Mouse (Mus musculus) CH12.LX (cell line): ENCODE results near the gene Prkce. TPM values are rescaled to one million over a fixed set of nuclear protein-coding genes. Genes with fewer than 3 reads are reported as not detected.

Source experiments
- DNase-seq: peaks from one replicate; pipeline ENCODE4 v3.0.0-alpha.2; 2013; ENCODE audit errors: extremely low read depth
- H3K27ac ChIP-seq: 2 replicates; pipeline ENCODE4 v1.5.1; 2012; ENCODE audit warnings: low read depth, mild to moderate bottlenecking, control low read depth, moderate library complexity; ENCODE audit not compliant: insufficient read depth
- H3K27me3 ChIP-seq: replicated peaks from 2 replicates; pipeline ENCODE3; 2012; ENCODE audit warnings: inconsistent platforms
- H3K36me3 ChIP-seq, 2 experiments: replicated peaks in 1 of 2; 2 replicates each; pipeline versions ENCODE3 to v1.6.1; 2012; ENCODE audit warnings: inconsistent platforms in 1 of 2, low read length in 1 of 2, mild to moderate bottlenecking in 1 of 2, mixed read lengths in 1 of 2, moderate library complexity in 1 of 2; ENCODE audit not compliant: control insufficient read depth in 1 of 2, insufficient read depth in 1 of 2
- H3K4me1 ChIP-seq, 2 experiments: 2 replicates each; pipeline ENCODE4 v1.6.1; 2012; ENCODE audit warnings: inconsistent platforms in 1 of 2, moderate library complexity in 1 of 2; ENCODE audit not compliant: insufficient read depth in 2 of 2, control insufficient read depth in 1 of 2
- H3K4me2 ChIP-seq: 2 replicates; pipeline ENCODE4 v1.6.1; 2012; ENCODE audit warnings: low read depth, mild to moderate bottlenecking, control low read depth; ENCODE audit not compliant: poor library complexity, insufficient read depth, severe bottlenecking
- H3K4me3 ChIP-seq, 3 experiments: fragments of 150-350 bp in 1 of 3; sonication (generic) in 1 of 3; replicated peaks in 1 of 3; 2 replicates each; pipeline versions ENCODE3 to v1.5.1; 2011 to 2012; ENCODE audit warnings: low read depth in 2 of 3, low read length in 2 of 3, mild to moderate bottlenecking in 2 of 3, moderate library complexity in 2 of 3, control low read depth in 1 of 3, improper control_type of control experiment in 1 of 3, inconsistent platforms in 1 of 3, mixed read lengths in 1 of 3; ENCODE audit not compliant: poor library complexity in 1 of 3
- H3K79me2 ChIP-seq: replicated peaks from 2 replicates; pipeline ENCODE4 v1.6.1; 2012; ENCODE audit warnings: mild to moderate bottlenecking, moderate library complexity; ENCODE audit not compliant: control insufficient read depth, poor library complexity, insufficient read depth, severe bottlenecking; ENCODE audit errors: extremely low read depth
- H3K9ac ChIP-seq: 2 replicates; pipeline ENCODE4 v1.6.1; 2012; ENCODE audit warnings: low read depth, mild to moderate bottlenecking, control low read depth, moderate library complexity; ENCODE audit not compliant: insufficient read depth
- H3K9me3 ChIP-seq: replicated peaks from 2 replicates; pipeline ENCODE3; 2012; ENCODE audit warnings: low read length, inconsistent platforms, mixed read lengths
- CHD1 ChIP-seq: IDR thresholded peaks from 2 replicates; pipeline ENCODE4 v1.6.1; 2012; ENCODE audit warnings: low read depth, low read length, improper control_type of control experiment, inconsistent platforms
- CTCF ChIP-seq, 2 experiments: IDR thresholded peaks in 1 of 2; conservative IDR thresholded peaks in 1 of 2; 2 replicates each; pipeline ENCODE4 v1.5.1; 2011 to 2012; ENCODE audit warnings: low read depth in 2 of 2, low read length in 2 of 2, improper control_type of control experiment in 1 of 2, inconsistent platforms in 1 of 2, mild to moderate bottlenecking in 1 of 2, moderate library complexity in 1 of 2
- E2F4 ChIP-seq: IDR thresholded peaks from 2 replicates; pipeline ENCODE4 v1.6.1; 2011; ENCODE audit warnings: low read depth, low read length, improper control_type of control experiment; ENCODE audit not compliant: insufficient replicate concordance
- ELF1 ChIP-seq: IDR thresholded peaks from 2 replicates; pipeline ENCODE4 v1.6.1; 2014; ENCODE audit warnings: low read depth, mild to moderate bottlenecking, inconsistent platforms, low read length, improper control_type of control experiment
- EP300 ChIP-seq: IDR thresholded peaks from 2 replicates; pipeline ENCODE4 v1.6.1; 2011; ENCODE audit warnings: low read length, improper control_type of control experiment
- JUN ChIP-seq: IDR thresholded peaks from 2 replicates; pipeline ENCODE4 v1.6.1; 2011; ENCODE audit warnings: low read depth, mild to moderate bottlenecking, low read length, improper control_type of control experiment, moderate library complexity; ENCODE audit not compliant: insufficient read depth
- KAT2A ChIP-seq: IDR thresholded peaks from 2 replicates; pipeline ENCODE4 v1.6.1; 2012; ENCODE audit warnings: low read length, improper control_type of control experiment, inconsistent platforms; ENCODE audit not compliant: insufficient replicate concordance
- MAFK ChIP-seq: IDR thresholded peaks from 2 replicates; pipeline ENCODE4 v1.6.1; 2011; ENCODE audit warnings: low read length, improper control_type of control experiment; ENCODE audit not compliant: insufficient replicate concordance
- MAX ChIP-seq: IDR thresholded peaks from 2 replicates; pipeline ENCODE4 v1.6.1; 2011; ENCODE audit warnings: low read length, improper control_type of control experiment
- MAZ ChIP-seq: IDR thresholded peaks from 2 replicates; pipeline ENCODE4 v1.6.1; 2012; ENCODE audit warnings: low read depth, mild to moderate bottlenecking, inconsistent platforms, low read length, improper control_type of control experiment, moderate library complexity
- MEF2A ChIP-seq: IDR thresholded peaks from 2 replicates; pipeline ENCODE4 v1.6.1; 2014; ENCODE audit warnings: low read depth, mild to moderate bottlenecking, inconsistent platforms, low read length, improper control_type of control experiment, borderline replicate concordance
- MYC ChIP-seq: IDR thresholded peaks from 2 replicates; pipeline ENCODE4 v1.6.1; 2011; ENCODE audit warnings: low read depth, mild to moderate bottlenecking, improper control_type of control experiment, low read length
- PAX5 ChIP-seq: IDR thresholded peaks from 2 replicates; pipeline ENCODE4 v1.6.1; 2012; ENCODE audit warnings: low read length, inconsistent platforms, mixed read lengths
- TBP ChIP-seq: conservative IDR thresholded peaks from 2 replicates; pipeline ENCODE4 v1.6.1; 2011; ENCODE audit warnings: low read depth, low read length, improper control_type of control experiment
- TCF12 ChIP-seq: IDR thresholded peaks from 2 replicates; pipeline ENCODE4 v1.6.1; 2014; ENCODE audit warnings: low read depth, mild to moderate bottlenecking, inconsistent platforms, low read length, improper control_type of control experiment
- UBTF ChIP-seq: IDR thresholded peaks from 2 replicates; pipeline ENCODE4 v1.6.1; 2012; ENCODE audit warnings: low read depth, mild to moderate bottlenecking, inconsistent platforms, low read length, improper control_type of control experiment, moderate library complexity
- USF1 ChIP-seq: IDR thresholded peaks from 2 replicates; pipeline ENCODE4 v1.6.1; 2014; ENCODE audit warnings: low read depth, mild to moderate bottlenecking, inconsistent platforms, low read length, improper control_type of control experiment
- USF2 ChIP-seq: conservative IDR thresholded peaks from 2 replicates; pipeline ENCODE4 v1.6.1; 2011; ENCODE audit warnings: low read depth, low read length, improper control_type of control experiment
- ZKSCAN1 ChIP-seq: IDR thresholded peaks from 2 replicates; pipeline ENCODE4 v1.6.1; 2012; ENCODE audit warnings: low read depth, inconsistent platforms, low read length, improper control_type of control experiment, borderline replicate concordance
- ZNF384 ChIP-seq: IDR thresholded peaks from 2 replicates; pipeline ENCODE4 v1.6.1; 2012; ENCODE audit warnings: low read depth, low read length, improper control_type of control experiment, inconsistent platforms
- dilution Hi-C: fragments of 300-500 bp; cut with MboI; formaldehyde crosslinking; loops from 2 replicates; pipeline ENCODE4 v1.14.3; 2020; ENCODE audit warnings: low sequenced_read_pairs; ENCODE audit not compliant: extremely low pct_unique_long_range_greater_than_20kb, extremely low pct_ligation_motif_present
- in situ Hi-C: fragments of 300-500 bp; cut with MboI; formaldehyde crosslinking; loops from 3 replicates; pipeline ENCODE4 v1.14.3; 2019; ENCODE audit warnings: low sequenced_read_pairs, low pct_ligation_motif_present, low pct_unique_long_range_greater_than_20kb, mixed read lengths
- polyA plus RNA-seq: library from polyadenylated mRNA; unstranded; fragments of >175 nt; gene quantifications from 2 replicates; pipeline ENCODE4 v1.2.1, GENCODE M21; 2012; ENCODE audit warnings: low read depth; ENCODE audit not compliant: insufficient read length
- total RNA-seq, 2 experiments: library from RNA; depleted of rRNA; stranded (reverse); fragments of 300-350 nt in 1 of 2; fragments of >200 nt in 1 of 2; gene quantifications; 2 replicates each; pipeline ENCODE4 v1.2.3; 2012 to 2014

Prkce gene
- total and polyA plus RNA-seq, 3 experiments, result 4.1 to 13.2 (median 11.4) TPM

DNA sequence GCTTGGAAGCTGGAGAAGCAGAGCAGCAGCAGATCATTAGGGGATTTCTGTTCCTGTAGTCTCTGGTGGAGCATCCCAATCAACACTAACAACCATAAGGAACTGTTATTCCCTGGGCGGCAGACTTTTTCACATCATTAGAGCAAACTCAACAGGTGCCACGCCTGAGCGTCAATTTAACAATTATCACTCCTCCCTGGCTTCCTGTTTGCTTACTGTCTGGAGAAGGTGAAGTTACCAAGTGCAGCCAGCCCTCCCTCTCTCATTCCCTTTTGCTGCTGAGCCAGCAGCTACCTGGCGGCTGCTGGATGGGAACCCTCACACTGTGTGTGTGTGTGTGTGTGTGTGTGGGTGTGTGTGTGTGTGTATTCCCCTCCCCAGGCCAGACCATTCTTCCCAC is 149.6 kb downstream of the Prkce start:
- Histone ChIP-seq H3K27me3 (no peaks in the 10 kb centered on the region), H3K4me2 (no peak overlapping the region), H3K36me3 (peaks cover 0 to 18% of the 10 kb centered on the region in 2 experiments), H3K79me2 (no peaks in the 10 kb centered on the region; the same call in 1 of the 2 replicates), H3K4me3 (no peak overlapping the region), H3K9me3 (peaks cover 3% of the 10 kb centered on the region), H3K27ac (no peak overlapping the region), H3K4me1 (peaks cover 10 to 71% of the 10 kb centered on the region in 2 experiments; a peak in 3 of 4 replicates), H3K9ac (no peak overlapping the region)
- in situ Hi-C loops, result no loop called here
- DNase-seq, result no peak
- dilution Hi-C loops, result no loop called here
- TF ChIP-seq UBTF (no peak), ELF1 (no peak), MAZ (no peak), JUN (no peak), CHD1 (no peak), CTCF (conservative IDR thresholded peaks at IDR 0.05 in 1 of 2, IDR thresholded peaks at IDR 0.05 in 1 of 2; ENCODE audit: low read depth in 2 of 2, low read length in 2 of 2) (no peak), PAX5 (no peak), EP300 (no peak), ZNF384 (no peak), USF2 (no peak), TCF12 (no peak), KAT2A (no peak), MEF2A (no peak), TBP (no peak), E2F4 (no peak), MYC (no peak), ZKSCAN1 (no peak), MAFK (no peak)

DNA sequence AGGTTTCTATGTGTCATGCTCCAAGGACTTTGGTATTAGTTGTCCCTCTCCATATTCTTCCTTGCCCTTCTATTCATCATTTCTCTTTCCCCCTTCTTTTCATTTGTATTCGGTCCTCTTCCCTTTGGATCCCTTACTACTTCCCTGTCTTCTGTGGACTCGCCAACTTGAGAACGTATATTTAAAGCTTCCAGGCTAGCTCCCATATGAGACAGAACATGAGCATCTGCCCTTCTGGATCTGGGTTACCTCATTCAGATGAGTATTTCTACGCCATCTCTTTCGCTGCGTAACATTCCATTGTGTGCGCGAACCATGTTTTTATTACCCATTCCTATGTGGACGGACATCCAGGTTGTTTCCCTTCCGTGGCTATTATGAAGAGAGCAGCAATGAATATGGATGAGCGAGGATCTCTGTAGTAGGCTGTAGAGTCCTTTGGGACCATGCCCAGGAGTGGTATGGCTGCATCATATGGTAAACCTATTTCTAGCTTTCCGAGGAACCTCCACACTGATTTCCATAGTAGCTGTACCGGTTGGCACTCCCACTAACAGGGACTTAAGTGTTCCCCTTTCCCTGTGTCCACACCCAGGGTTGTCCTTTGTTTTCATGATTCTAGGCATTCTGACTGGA is 152.5 kb downstream of the Prkce start:
- H3K9ac ChIP-seq, result no peak overlapping the region
- dilution Hi-C loops, result no loop called here
- H3K36me3 ChIP-seq, result peaks cover 0 to 26% of the 10 kb centered on the region in 2 experiments
- peaks cover 24 to 71% of the 10 kb centered on the region in 2 experiments for H3K4me1 ChIP-seq
- H3K27ac ChIP-seq, result no peak overlapping the region
- peaks cover 3% of the 10 kb centered on the region for H3K9me3 ChIP-seq
- no peak overlapping the region for H3K4me2 ChIP-seq
- H3K79me2 ChIP-seq, result no peaks in the 10 kb centered on the region; the same call in 1 of the 2 replicates
- H3K4me3 ChIP-seq, result no peak overlapping the region
- TF ChIP-seq MEF2A, result no peak
- TF ChIP-seq MAX, result no peak
- no peak for TF ChIP-seq UBTF
- no peak for TF ChIP-seq USF1
- in situ Hi-C loops, result no loop called here
- DNase-seq, result no peak
- no peaks in the 10 kb centered on the region for H3K27me3 ChIP-seq
